Mouse (Mus musculus): ENCODE results near the gene Dek.

Gene Dek

DNA sequence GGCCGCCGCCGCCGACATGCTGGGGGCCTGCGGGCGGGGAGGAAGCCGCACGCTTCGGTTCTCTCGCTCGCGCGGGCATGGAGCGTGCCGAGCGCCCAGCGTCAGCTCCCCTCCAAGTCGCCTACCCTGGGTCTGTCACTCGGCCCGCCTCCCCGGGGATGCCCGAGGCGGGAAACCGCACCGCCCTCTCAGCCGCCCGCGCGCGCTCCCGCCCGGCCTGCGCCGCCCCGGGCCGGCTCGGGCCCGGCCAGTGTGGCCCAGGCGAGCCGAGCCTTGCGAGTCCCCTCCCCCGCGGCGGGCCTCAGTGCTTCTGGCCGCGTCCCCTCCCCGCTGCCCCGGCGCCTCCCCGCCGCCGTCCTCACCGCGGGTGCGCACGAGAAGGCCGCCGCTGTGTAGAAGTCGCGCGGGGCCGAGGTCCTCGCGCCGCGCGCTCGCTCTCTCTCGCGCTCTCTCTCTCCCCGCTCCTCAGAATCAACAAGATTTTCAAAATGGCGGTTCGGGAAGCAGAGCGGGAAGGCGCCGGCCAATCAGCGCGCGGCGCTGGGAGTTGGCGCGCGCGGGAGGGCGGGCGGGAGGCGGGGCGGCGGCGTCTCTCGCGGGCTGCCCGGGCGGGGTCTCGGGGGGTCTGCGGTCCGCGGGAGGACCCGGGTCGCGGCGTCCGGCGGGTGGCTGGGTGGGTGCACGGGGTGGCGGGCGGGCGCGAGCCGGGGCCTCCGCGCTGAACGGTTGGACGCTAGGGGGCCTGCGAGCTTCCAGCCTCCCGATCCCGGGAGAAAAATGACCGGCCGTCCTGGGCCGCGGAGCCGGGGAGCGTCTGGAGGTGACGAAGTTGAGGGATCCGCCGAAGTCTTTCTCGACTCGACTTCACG is at the start of gene Dek:
Gene Dek, minus strand, starts transcription at position 491 of the 869 bp plus-strand sequence.
- DNase-seq (ENCODE audit: low read depth, low spot score): peak; percentile 81

GRCm38 (mm10) chr13:47154866-47155265 is 48.9 kb upstream of the Dek start:
- no peak for DNase-seq (ENCODE audit: low read depth, low spot score)

GRCm38 (mm10) chr13:47153206-47153605 is 47.2 kb upstream of the Dek start:
- no peak for DNase-seq (ENCODE audit: low read depth, low spot score)

- peak; percentile 40 for DNase-seq (ENCODE audit: low read depth, low spot score)
Measured at GRCm38 (mm10) chr13:47152390-47152789, 46.4 kb upstream of the Dek start.

DNA sequence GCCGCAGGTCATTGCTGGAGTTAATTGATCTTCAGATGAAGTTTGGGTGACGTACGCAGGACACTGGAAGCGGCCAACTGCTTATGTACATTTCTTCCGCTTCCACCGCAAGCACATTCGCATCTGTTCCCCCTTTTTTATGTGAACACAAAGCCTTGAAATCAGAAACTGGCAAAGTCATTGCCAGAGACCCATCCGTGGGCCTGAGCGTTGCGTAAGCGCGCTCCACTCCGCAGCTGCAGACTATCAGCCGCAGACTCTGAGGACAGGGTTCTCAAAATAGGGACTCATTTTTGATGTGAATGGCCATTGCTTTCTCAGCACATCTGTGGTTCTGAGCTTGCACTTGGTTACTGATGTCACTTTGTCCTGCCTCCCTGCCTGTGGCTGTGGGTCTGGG is 45.1 kb upstream of the Dek start:
- no peak for DNase-seq (ENCODE audit: low read depth, low spot score)

GRCm38 (mm10) chr13:47149993-47150392 is 44.0 kb upstream of the Dek start:
- no peak for DNase-seq (ENCODE audit: low read depth, low spot score)

- no peak for DNase-seq (ENCODE audit: low read depth, low spot score)
Measured at GRCm38 (mm10) chr13:47148573-47148972, 42.6 kb upstream of the Dek start.

GRCm38 (mm10) chr13:47146388-47146787 is 40.4 kb upstream of the Dek start:
- no peak for DNase-seq (ENCODE audit: low read depth, low spot score)

DNA sequence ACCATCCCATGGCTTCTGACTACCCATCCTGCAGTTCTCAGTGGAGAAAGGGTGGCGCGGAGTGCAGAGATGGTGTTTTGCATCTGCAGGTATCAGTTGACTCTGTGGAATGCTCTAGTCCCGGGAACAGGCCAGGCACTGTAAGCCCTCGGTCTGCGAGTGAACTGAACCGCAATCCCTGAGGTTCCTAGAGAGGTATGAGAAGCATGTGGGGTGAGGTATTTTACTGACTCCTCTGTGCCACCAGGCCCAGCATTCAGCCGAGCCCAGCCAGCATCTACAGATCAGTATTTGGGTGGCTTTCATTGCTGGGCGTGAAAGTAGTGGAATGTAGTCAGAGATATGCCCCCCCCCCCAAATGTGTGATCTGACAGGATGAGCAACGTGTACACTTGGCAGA is 39.9 kb upstream of the Dek start:
- no peak for DNase-seq (ENCODE audit: low read depth, low spot score)

DNA sequence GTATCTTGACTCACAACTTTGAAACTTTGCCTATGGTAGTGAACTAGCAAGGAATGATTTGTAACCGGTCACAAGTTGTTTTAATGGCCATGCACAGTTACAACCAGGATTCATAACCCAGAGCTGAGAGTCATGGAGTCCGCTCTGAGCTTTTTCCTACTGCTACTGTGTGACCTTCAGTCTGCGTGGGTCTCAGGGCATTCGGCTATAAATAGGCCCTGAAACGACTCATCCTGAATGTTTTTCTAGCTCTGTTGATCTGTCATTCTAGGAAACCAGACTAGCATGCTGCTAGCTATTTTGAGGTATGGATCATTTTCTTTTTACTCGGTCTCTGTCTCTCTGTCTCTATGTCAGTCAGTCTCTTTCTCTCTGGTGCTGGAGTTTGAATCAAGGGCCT is 36.8 kb upstream of the Dek start:
- no peak for DNase-seq (ENCODE audit: low read depth, low spot score)

GRCm38 (mm10) chr13:47135741-47136140 is 29.7 kb upstream of the Dek start:
- DNase-seq (ENCODE audit: low read depth, low spot score): no peak

GRCm38 (mm10) chr13:47134836-47135235 is 28.8 kb upstream of the Dek start:
- no peak for DNase-seq (ENCODE audit: low read depth, low spot score)

DNA sequence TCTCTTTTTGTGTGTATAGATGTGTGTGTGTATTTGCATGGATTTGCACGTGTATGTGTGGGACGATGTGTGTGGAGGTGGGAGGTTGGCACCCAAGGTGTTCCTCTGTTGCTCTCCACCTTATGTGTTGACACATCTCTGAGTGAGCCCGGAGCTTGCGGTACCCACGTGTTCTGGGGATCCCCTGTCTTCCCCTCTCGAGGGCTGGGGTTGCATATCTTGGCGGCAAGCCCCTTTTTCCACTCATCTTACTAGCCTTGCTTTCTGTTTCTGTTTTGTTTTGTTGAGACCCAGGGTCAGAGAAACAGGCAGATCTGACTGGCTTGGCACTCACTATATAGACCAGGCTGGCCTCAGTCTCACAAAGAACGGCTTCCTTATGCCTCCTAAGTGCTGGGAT is 27.1 kb upstream of the Dek start:
- no peak for DNase-seq (ENCODE audit: low read depth, low spot score)

DNA sequence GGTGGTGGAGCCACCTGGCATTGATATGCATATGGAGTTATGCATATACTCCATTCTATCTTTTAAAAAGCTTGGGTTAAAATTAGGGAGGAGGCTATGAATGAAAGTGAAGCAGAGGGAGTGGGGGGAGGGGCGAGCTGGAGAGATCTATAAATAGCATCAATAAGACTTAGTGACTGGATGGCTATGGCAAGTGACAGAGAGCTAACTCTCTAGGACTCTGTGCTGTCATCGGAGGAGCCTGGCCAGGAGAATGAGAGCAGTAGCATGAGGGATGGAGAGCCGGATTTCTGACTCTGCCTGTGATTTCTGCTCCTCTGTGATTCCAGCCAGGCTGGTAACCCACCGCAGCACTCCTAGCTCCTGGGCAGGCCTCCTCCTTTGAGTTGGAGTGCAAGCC is 23.1 kb upstream of the Dek start:
- no peak for DNase-seq (ENCODE audit: low read depth, low spot score)

DNA sequence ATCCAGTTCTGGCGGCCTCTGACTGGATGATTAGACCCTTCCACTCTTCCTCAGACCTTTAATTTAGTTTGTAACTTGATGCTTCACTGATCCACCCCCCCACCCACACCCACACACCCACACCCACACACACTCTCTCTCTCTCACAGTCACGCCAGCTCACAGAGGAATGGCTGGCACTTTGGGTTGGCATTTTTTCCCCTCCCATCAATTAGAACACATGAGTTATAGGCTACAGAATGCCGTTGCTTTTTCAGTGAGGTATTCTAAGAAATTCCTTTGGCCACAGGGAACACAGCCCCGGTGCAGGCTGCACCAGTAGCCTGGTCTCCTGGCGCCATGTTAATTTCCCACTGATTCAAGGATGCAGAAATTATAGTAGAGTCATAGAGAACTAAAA is 19.6 kb upstream of the Dek start:
- no peak for DNase-seq (ENCODE audit: low read depth, low spot score)

DNA sequence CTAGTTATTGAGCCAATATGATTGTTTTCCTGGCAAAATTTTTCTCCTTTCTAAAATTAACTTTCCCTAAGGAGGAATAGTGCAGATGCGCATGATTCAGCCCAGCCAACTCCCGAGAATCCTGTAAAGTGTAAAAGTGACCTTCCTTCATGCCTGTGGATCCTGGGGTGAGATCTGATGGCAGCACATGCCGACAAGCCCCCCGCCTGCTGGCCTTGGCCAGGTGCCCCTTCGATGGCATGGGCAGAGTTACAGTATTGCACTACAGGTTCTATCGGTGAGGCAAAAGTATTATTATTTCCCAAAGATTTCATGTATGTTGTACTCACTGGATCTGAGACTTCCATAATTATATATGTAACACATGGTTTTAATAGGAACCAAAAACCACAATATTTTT is 19.0 kb upstream of the Dek start:
- no peak for DNase-seq (ENCODE audit: low read depth, low spot score)

DNA sequence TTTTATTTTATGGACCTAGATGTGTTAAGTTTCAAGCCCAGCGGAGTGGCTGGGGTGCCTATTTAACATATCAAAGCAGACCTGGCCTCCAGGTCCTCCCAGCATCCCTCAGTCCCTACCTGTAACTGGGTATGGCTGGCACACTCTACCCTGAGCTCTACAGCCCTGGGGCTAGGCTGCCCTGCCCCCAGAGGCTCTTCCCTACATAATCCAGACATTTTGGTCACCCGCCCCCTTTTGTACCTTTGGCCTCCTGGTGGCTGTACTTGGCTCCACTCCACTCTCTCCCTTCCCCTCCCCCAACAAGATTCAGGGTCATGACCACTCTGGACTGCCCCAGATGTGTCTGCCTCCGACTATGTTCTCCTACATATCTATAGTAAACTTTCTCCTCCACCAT is 18.4 kb upstream of the Dek start:
- no peak for DNase-seq (ENCODE audit: low read depth, low spot score)

DNA sequence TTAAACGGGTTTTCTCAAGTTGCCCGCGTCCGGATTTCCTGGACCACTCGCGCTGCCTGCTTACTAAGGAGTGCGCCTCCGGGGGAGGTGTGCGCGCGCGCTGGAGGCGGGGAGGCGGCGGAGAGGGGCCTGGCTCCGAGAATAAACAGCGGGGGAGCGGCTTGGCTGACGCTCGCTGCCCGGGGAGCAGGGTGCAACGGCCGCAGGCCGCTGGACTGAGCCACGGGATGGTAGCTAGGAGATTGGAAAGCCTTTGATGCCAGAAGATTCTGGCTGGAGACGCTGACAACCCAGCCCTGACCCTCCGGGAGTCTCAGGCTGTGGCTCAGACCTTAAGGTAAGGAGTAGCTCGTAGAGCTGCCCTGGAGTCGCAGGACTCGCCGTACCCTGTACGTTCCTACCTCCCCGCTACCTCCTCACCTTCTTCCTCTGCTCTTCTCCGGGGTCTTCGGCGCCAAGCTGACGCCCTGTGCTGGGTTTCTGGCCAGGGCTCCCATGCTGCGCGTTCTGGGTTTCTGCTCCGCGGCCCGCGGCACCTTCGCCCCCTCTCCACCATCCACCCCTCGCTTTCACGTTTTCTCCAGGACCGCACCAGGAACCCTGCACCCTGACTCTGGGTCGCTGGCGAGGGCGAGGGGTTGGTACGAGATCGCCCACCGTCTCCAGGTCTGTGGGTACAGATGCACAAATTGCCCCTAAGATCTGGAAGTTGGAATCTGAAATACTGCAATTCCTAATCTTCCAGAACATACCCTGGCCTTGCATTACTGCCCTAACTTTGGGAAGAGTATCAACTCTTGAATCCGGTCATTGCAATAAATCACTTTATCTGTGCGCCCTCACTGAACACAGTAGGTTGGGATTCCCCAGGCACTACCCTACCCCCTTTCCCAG is 16.8 kb upstream of the Dek start, which contains the start of gene Rnf144b:
Gene Rnf144b, plus strand, starts transcription at position 120 of the 894 bp plus-strand sequence.
- no peak for DNase-seq (ENCODE audit: low read depth, low spot score)

GRCm38 (mm10) chr13:47121333-47121889 is 15.4 kb upstream of the Dek start:
- DNase-seq (ENCODE audit: low read depth, low spot score): no peak

DNA sequence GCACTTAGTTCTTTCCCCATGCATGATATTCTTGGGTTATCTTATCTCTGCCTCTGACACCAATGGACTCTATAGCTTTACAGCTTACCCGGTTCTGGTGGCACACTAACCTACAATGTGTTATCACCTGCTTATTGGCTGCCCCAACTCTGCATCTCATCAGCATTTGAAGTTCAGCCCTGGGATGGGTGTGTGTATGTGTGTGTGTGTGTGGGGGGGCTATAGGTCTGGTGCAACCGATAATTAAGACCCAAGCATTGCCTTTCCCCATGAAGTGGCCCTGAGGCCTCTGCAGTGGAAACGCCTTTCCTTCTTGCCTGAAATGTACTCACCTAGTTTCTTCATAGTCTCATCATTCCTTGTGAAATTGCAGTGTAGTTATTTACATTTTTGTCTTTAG is 10.0 kb upstream of the Dek start:
- DNase-seq (ENCODE audit: low read depth, low spot score): no peak

GRCm38 (mm10) chr13:47112924-47113323 is 6.9 kb upstream of the Dek start:
- peak; percentile 84 for DNase-seq (ENCODE audit: low read depth, low spot score)

GRCm38 (mm10) chr13:47112056-47112455 is 6.1 kb upstream of the Dek start:
- DNase-seq (ENCODE audit: low read depth, low spot score): no peak
